Mouse (Mus musculus) cerebellum, adult 18-20 months (tissue): ENCODE measurements around the gene Gm10334.
"Not testable (repeated sequence)": the region's sequence is repeated elsewhere in the genome, so short reads cannot be mapped to it uniquely, and the experiment has no call there.

Source experiments
- DNase-seq, 2 experiments: peaks; one replicate each; pipeline ENCODE4 v3.0.0; 2021

Gene Gm10334

GRCm38 (mm10) chr6:41446045-41446444 is at the start of gene Gm10334:
Gm10334 (minus strand) TSS chr6:41446145.
- DNase-seq = not testable (repeated sequence)

- not testable (repeated sequence) for DNase-seq
Observed at GRCm38 (mm10) chr6:41458632-41459031, 12.7 kb upstream of the Gm10334 start, which contains the start of gene Prss1. Prss1 (plus strand) TSS chr6:41458932.

- not testable (repeated sequence) for DNase-seq
Observed at GRCm38 (mm10) chr6:41442261-41442660, 3.7 kb downstream of the Gm10334 start.
